Mouse (Mus musculus): ENCODE measurements around the gene Mrpl33.

The Mrpl33 gene

GRCm38 (mm10) chr5:31697644-31698296 lies 101.0 kb downstream of the Mrpl33 start, which contains the start of gene Babam2:
Gene Babam2, plus strand, starts transcription at chr5:31697684.
- in situ Hi-C loops (cut with MseI, MboI) = no loop called here

DNA sequence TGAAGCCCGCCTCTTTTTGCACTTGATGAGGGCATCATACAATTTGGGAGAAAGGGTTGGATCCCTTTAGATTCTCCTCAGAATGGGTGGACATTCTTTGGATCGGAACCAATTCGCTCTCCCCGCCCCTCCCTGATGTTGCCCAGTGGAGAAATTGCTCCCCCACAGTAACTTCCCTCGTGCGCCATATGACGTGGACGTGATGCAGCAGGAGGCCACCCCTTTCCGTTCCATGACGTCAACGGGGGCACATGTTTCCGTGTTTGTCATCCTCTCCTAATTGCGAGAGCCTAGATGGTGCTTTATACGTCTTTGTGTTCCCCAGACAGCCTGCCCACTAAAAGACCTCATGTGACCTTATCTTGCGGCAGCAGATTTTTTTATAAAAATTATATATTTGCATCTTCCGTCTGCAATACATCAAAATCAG lies 101.6 kb downstream of the Mrpl33 start:
- in situ Hi-C loops (cut with MseI, MboI) = no loop called here

- in situ Hi-C loops (cut with MseI, MboI) = no loop called here
These were observed 102.2 kb downstream of the Mrpl33 start for GRCm38 (mm10) chr5:31698931-31699330.

- in situ Hi-C loops (cut with MseI, MboI) = no loop called here
These were observed 102.7 kb downstream of the Mrpl33 start for GRCm38 (mm10) chr5:31699397-31699796.

DNA sequence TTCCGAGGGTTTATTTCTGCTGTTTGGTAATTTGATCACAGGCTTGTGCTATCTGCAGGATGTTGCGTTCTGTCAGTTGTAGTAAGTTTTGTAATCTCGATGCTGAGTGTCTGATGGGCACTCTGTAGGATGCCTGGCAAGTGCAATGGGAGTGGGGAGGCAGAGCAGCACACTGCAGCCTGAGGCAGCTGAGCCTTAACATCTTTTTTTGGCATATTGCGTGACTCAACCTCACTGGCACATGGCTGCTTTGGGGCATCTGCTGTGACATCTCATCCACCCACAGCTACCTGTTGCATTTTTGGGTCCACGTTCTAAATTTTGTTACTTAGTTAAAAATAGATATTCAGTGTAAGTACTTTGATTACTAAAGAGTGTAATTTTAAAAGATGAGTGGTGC lies 108.2 kb downstream of the Mrpl33 start:
- in situ Hi-C loops (cut with MseI, MboI) = no loop called here

- in situ Hi-C loops (cut with MseI, MboI) = no loop called here
These were observed 110.1 kb downstream of the Mrpl33 start for GRCm38 (mm10) chr5:31706826-31707225.

DNA sequence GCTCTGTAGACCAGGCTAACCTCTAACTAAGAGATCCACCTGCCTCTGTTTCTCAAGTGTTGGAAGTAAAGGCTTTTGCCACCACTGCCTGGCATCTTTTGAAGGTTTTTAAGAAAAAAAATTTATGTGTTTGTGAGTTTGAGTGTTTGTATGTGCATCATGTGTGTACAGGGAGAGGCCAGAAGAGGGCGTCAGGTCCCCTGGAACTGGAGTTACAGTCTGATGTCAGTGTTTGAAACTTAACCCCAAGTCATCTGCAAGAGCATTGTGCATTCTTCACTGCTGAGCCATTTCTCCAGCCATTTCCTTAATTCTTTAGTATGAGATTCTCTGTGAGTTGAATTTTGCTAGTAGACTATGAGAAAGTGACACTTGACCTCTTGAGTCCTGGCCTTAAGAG lies 112.7 kb downstream of the Mrpl33 start:
- in situ Hi-C loops (cut with MseI, MboI) = no loop called here

DNA sequence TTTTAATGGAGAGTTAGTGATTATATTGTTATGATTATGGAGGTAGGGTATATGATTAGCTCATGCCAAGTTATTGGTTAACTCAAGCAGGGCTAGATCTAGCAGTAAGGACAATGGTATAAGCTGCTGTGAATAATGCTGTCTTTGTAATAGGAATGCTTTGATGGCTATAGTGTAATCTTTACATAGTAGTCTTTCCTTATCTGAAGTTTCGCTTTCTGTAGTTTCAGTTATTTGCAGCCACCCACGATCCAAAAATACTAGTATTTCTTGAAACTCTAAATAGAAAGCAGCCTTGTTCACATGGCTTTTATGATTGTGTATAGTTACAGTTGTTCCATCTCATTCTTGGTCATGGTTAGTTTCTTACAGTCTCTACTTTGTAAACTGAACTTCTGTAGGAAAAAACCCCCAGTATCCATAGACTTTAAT lies 116.6 kb downstream of the Mrpl33 start:
- in situ Hi-C loops (cut with MseI, MboI) = no loop called here

GRCm38 (mm10) chr5:31713841-31714264 lies 117.1 kb downstream of the Mrpl33 start:
- in situ Hi-C loops (cut with MseI, MboI) = no loop called here
